Mouse (Mus musculus): ENCODE results near the gene Hltf.
"Not testable (repeated sequence)": the region's sequence is repeated elsewhere in the genome, so short reads cannot be mapped to it uniquely, and the experiment has no call there.

Gene Hltf

GRCm38 (mm10) chr3:20057306-20058196 is at the start of gene Hltf:
Gene Hltf, plus strand, starts transcription at chr3:20057811.
- DNase-seq (ENCODE audit: low spot score in 2 of 2), result peak; percentile 87 to 98

GRCm38 (mm10) chr3:20010464-20010863 is 47.1 kb upstream of the Hltf start:
- DNase-seq (ENCODE audit: low spot score in 2 of 2), result no peak

GRCm38 (mm10) chr3:20010905-20011304 is 46.7 kb upstream of the Hltf start:
- DNase-seq (ENCODE audit: low spot score in 2 of 2), result not testable (repeated sequence)

DNA sequence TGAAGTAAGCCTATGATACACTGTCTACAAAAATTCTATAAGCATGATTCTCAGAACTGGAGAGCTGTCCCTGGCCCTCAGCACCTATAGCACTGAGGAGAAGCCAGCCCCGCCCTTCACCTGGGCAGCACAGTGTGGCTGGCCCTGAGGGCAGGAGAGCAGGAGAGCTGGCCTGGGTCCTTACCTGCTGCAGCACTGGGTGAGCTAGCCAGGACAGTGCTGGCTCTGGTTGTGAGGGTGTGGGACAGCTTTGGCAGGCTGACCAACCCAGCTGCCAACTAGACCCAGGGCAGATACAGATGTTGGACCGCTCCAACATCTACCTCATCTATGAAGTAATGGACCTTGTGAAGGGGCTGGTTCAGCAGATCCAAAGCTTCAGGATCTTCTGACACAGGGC is 43.2 kb upstream of the Hltf start:
- no peak for DNase-seq (ENCODE audit: low spot score in 2 of 2)

DNA sequence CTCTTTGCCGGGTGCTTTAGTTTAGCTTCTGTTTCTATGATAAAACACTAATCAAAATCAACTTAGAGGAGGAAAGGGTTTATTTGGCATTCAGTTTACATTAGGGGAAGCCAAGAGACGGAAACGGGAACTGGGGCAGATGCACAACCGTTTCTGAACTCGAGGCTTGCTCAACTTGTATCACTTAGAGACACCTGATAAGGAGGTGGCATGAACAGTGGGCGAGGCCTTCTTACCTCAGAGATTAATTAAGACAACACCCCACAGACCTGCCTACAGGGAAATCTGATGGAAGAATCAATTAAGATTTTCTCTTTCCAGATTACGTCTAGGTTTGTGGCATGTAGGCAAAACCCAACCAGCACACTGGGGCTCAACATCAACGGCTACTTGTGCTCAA is 39.5 kb upstream of the Hltf start:
- no peak for DNase-seq (ENCODE audit: low spot score in 2 of 2)

GRCm38 (mm10) chr3:20023832-20024231 is 33.8 kb upstream of the Hltf start:
- DNase-seq (ENCODE audit: low spot score in 2 of 2), result no peak

- no peak for DNase-seq (ENCODE audit: low spot score in 2 of 2)
These were observed 31.1 kb upstream of the Hltf start for GRCm38 (mm10) chr3:20026481-20026880.

GRCm38 (mm10) chr3:20026996-20027689 is 30.5 kb upstream of the Hltf start:
- no peak for DNase-seq (ENCODE audit: low spot score in 2 of 2)

- no peak for DNase-seq (ENCODE audit: low spot score in 2 of 2)
These were observed 29.8 kb upstream of the Hltf start for GRCm38 (mm10) chr3:20027788-20028187.

GRCm38 (mm10) chr3:20028640-20029039 is 29.0 kb upstream of the Hltf start:
- DNase-seq (ENCODE audit: low spot score in 2 of 2), result no peak

- DNase-seq (ENCODE audit: low spot score in 2 of 2), result no peak
These were observed 26.8 kb upstream of the Hltf start for GRCm38 (mm10) chr3:20030807-20031206.

DNA sequence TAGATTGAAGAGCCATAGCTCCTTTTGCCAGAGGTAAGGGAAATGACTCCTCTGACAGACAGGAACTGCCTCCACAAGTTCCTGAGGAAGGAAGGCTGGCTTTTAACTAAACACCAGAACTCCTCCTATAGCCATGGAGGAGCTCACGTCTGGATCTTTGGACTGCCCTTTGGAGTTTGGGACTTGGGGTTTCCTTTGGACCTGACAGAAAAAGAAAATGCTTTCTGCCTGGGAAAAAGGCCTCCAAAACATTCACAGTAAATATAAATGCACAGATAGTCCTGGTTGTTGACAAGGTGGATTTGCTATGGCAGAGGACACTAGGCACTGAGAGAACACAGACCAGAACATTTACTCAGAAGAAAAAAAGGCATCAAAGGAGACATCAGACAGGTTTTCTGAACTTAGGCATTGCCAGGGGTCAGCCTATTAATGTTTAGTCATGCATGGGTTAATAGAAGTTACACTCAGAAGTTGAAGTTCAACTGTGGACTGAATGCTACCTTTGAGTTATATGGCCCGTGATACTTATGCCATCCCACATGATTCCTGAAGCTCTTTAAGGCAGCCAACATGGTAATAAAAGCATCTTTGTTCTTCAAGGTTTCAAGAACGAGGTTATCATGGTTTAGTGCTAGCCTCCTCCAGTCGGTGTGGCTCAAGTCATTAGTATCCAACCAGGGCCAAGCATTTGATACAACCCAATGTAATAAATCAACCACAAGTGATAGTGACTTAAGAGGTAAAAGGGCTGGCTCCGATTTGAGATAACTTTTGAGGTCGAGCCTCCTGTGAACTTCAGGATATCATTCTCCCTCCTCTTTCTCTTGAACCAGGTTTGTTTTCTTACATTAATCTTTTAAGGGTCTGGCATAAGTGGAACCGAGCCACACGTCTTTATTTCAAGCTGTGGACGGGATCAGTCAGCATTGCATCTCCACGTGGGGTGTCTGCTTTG is 23.6 kb upstream of the Hltf start:
- no peak for DNase-seq (ENCODE audit: low spot score in 2 of 2)

- peak; percentile 64 to 88 for DNase-seq (ENCODE audit: low spot score in 2 of 2)
These were observed 22.7 kb upstream of the Hltf start, which contains the start of gene Hps3 for GRCm38 (mm10) chr3:20034719-20035404. Gene Hps3, minus strand, starts transcription at chr3:20035315.

DNA sequence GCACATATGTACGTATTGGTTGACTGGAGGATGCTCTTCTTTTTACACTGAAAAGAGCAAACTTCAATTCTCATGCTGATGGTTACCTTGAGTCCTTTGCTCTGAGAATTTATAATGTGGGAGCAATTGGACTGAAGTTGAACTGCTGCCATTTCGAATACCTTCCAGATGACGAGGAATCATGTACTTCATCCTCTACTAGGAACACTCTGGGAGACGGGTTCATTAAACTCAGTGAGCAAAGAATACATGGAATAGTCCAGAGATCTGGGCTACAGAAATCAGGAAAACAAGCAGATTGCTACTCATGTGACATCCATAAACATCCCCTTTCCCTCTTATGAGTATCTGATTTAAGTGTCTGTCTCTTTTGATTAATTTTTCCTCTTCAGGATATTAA is 21.5 kb upstream of the Hltf start:
- DNase-seq (ENCODE audit: low spot score in 2 of 2), result no peak

DNA sequence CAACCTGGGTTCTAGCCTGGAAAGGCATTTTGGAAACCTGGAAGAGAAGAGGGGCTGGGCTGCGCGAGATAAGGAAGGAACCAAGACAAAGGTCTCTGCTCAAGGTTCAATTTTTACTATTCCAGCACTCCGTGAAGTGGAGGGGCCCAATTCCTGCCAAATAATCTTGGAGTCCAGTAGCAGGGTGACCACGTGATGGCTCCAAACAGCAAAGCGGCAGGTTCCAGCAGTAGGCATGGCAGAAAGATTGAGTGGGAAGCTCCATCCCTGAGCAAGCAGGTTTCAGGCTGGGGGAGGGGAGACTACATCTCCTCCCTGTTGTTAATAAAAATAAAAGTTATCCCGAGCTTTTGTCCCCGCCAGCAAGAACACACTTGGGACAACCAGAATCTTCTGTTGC is 16.1 kb upstream of the Hltf start:
- DNase-seq (ENCODE audit: low spot score in 2 of 2), result not testable (repeated sequence)

GRCm38 (mm10) chr3:20044736-20045135 is 12.9 kb upstream of the Hltf start:
- not testable (repeated sequence) for DNase-seq (ENCODE audit: low spot score in 2 of 2)

GRCm38 (mm10) chr3:20058197-20058541 is 558 bp downstream of the Hltf start:
- DNase-seq (ENCODE audit: low spot score in 2 of 2), result no peak

DNA sequence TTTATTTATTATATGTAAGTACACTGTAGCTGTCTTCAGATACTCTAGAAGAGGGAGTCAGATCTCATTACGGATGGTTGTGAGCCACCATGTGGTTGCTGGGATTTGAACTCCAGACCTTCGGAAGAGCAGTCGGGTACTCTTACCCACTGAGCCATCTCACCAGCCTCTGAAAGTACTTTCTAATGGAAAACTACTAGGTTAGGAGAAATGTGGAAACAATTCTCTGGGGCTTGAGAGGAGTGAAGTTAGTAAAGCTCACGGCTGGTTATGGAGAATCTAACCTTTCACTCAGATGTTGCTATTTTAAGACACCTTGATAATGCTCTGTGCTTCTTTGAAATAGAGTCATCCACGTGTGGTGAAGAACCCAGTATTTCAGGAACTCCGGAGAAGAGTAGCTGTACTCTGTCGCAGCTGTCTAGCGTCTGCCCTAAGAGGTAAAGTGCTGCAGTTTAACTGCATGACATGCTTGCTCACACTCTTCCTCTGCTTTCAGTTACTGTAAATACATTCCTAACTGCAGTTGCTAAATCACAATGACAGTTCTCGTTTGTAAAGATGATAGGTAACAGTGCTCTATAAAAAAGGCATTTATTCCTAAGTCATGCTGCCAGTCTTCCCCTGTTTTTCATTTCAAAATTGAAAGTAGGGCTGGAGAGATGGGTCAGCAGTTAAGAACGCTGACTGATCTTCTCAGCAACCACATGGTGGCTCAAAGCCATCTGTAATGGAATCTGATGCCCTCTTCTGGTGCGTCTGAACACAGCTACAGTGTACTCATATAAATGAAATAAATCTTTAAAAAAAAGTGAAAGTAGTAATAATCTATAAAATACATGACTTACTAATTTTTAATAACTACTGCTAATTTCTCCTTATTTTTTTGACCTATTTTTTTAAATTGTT is 18.8 kb downstream of the Hltf start:
- no peak for DNase-seq (ENCODE audit: low spot score in 2 of 2)

DNA sequence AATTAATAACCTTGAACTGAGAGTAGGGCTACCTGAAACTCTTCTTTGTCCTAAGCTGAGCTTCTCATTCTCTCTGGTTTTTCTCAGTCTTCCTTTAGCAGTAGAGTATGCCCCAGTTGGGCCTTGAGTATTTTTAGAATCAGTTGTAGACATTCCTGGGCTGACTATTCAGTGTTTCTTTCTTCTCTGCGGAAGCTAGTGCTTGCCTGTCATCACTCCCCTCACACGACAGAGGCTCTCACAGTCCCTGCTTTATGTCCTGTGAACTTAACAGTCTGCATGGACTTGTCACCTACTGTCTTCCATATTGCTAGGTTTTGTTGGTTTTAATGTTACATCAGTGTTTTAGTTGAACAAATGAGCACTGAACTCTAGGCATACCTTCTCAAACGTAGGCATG is 24.6 kb downstream of the Hltf start:
- no peak for DNase-seq (ENCODE audit: low spot score in 2 of 2)

DNA sequence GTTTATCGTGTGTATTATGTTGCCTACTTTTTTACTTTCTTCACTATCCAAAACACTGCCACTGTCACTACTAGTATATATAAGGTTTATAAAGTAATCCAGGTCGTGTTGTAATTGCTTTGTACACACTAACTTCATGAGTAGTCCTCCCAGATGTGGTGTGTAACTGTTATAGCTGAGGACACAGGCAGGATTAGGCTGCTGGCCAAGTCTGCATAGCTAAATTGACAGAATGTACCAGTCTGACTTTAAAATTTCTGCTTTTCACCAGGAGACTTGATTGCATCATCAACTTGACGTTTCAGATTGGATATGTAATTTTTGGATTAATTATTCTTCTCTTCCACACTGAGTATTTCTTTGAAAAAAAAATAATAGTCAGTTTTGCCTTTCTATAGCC is 46.2 kb downstream of the Hltf start:
- DNase-seq (ENCODE audit: low spot score in 2 of 2), result no peak
